Comparison of ENCODE assay signal across 8 mouse cellular contexts in the genomic region with DNA sequence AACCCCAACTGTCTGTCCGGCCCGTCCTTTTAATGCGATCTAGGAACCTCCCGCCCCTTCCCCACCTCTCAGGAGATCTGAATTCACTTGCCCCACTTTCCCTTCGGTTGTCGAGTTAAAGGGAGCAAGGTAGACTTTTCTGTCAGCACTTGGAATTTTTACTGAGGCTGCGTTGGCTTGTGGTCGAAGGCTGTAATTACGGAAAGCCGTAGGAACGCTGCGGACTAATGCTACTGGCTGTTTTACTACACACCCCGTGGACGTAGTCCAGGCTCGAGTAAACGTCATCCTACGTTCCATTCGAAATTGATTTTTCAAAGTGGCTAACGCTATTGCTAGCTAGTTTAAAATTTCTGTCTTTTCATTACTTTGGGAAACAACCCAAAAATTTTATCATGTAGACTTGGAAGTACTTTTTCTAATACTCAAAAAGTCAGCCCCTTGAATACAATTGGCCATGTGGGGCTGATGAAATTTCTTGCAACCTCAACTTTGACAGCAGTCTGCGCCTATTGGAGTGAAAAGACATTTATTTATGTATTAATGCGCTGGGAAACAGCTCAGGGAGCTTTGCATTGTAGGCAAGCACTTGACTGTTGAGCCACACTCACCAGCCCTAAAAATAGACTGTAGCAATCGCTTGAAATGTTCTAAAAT. TPM values are rescaled to one million over a fixed set of nuclear protein-coding genes. Genes with fewer than 3 reads are reported as not detected.
DNase-seq lines count a peak whose midpoint lies in the region; ATAC-seq lines count a peak whose summit lies in the region.

No protein-coding gene starts in this region.

- peak; percentile 40 for DNase-seq in thymus, postnatal 0 days (ENCODE audit: low spot score)
- no peak for DNase-seq in thymus, postnatal 36 days
- DNase-seq in cerebellum, adult 9-10 months = peak; percentile 55
- DNase-seq in forelimb bud, embryonic 11.5 days (ENCODE audit: low read depth, low spot score) = peak; percentile 77
- DNase-seq in hindbrain, embryonic 10.5 days (ENCODE audit: low spot score) = peak; percentile 48
- DNase-seq in layer of hippocampus, adult 8-10 months (ENCODE audit: low spot score in 2 of 2) = peak; percentile 38 to 39
- peak; percentile 1 for DNase-seq in ovary, postnatal 10 days (ENCODE audit: low spot score)

- peak overlapping the region; percentile 93 for H3K4me3 ChIP-seq in hindbrain, embryonic 10.5 days
- H3K4me3 ChIP-seq in lung, embryonic 16.5 days (ENCODE audit: low read length) = peak overlapping the region; percentile 93

- H3K9me3 ChIP-seq in hindbrain, embryonic 10.5 days = no peaks in the 10 kb centered on the region
- no peaks in the 10 kb centered on the region for H3K9me3 ChIP-seq in lung, embryonic 16.5 days (ENCODE audit: control insufficient read depth, low read length)

- peak overlapping the region; percentile 92 for H3K27ac ChIP-seq in hindbrain, embryonic 10.5 days
- H3K27ac ChIP-seq in lung, embryonic 16.5 days (ENCODE audit: low read length) = peak overlapping the region; percentile 91

- peak overlapping the region; percentile 79 for H3K4me2 ChIP-seq in lung, embryonic 16.5 days (ENCODE audit: low read depth, low read length)

- H3K9ac ChIP-seq in lung, embryonic 16.5 days (ENCODE audit: low read length) = peak overlapping the region; percentile 94

- no peaks in the 10 kb centered on the region for H3K27me3 ChIP-seq in hindbrain, embryonic 10.5 days (ENCODE audit: insufficient read depth, poor library complexity, severe bottlenecking)
- H3K27me3 ChIP-seq in lung, embryonic 16.5 days (ENCODE audit: control insufficient read depth, insufficient read depth, low read depth, low read length) = no peaks in the 10 kb centered on the region

- peak; percentile 48 for ATAC-seq in lung, embryonic 16.5 days (ENCODE audit: low read depth)

- WGBS in hindbrain, embryonic 10.5 days = 7% methylated on average over 22 of the region's 22 CpGs
- 2% methylated on average over 22 of the region's 22 CpGs for WGBS in lung, embryonic 16.5 days

- H3K4me1 ChIP-seq in hindbrain, embryonic 10.5 days (replicated peaks) = peaks cover 28% of the 10 kb centered on the region
- peaks cover 16% of the 10 kb centered on the region for H3K4me1 ChIP-seq in lung, embryonic 16.5 days (replicated peaks; ENCODE audit: control insufficient read depth, insufficient read depth, low read length)

- H3K36me3 ChIP-seq in hindbrain, embryonic 10.5 days = peaks cover 25% of the 10 kb centered on the region
- no peaks in the 10 kb centered on the region for H3K36me3 ChIP-seq in lung, embryonic 16.5 days (ENCODE audit: control insufficient read depth, insufficient read depth, low read length)

RNA-seq across cellular contexts. Expression of a gene that starts 0.8 kb away (rescaled TPM):
- polyA plus RNA-seq in thymus, postnatal 0 days (2015; fragmentation: Nextera tagmentation; extraction: Ambion mirVana) = 89.9 and 99.2 TPM in 2 replicates
- 112 and 150 TPM in 2 replicates for polyA plus RNA-seq in hindbrain, embryonic 10.5 days (2016; fragmentation: Nextera tagmentation; extraction: Ambion mirVana)
- total RNA-seq in layer of hippocampus, adult 8-10 months (2022) = 10 to 100 TPM; 66.7 to 76.4 (median 71.5) TPM
- polyA plus RNA-seq in lung, embryonic 16.5 days (2015; fragmentation: Nextera tagmentation; extraction: Ambion mirVana) = 112 and 123 TPM in 2 replicates

RNA-seq across cellular contexts. Expression of a gene that starts 31.7 kb away (rescaled TPM):
- 23.9 and 25.4 TPM in 2 replicates for polyA plus RNA-seq in thymus, postnatal 0 days (2015; fragmentation: Nextera tagmentation; extraction: Ambion mirVana)
- 31.6 and 34.3 TPM in 2 replicates for polyA plus RNA-seq in hindbrain, embryonic 10.5 days (2016; fragmentation: Nextera tagmentation; extraction: Ambion mirVana)
- total RNA-seq in layer of hippocampus, adult 8-10 months (2022) = 10 to 100 TPM; 65.4 to 75.8 (median 72.2) TPM
- 28.8 and 30.5 TPM in 2 replicates for polyA plus RNA-seq in lung, embryonic 16.5 days (2015; fragmentation: Nextera tagmentation; extraction: Ambion mirVana)

RNA-seq across cellular contexts. Expression of a gene that starts 34.5 kb away (rescaled TPM):
- polyA plus RNA-seq in thymus, postnatal 0 days (2015; fragmentation: Nextera tagmentation; extraction: Ambion mirVana) = 28.7 and 31.3 TPM in 2 replicates
- 21.1 and 25.7 TPM in 2 replicates for polyA plus RNA-seq in hindbrain, embryonic 10.5 days (2016; fragmentation: Nextera tagmentation; extraction: Ambion mirVana)
- total RNA-seq in layer of hippocampus, adult 8-10 months (2022) = 10 to 100 TPM; 34.1 to 35.7 (median 35.0) TPM
- 26.4 and 27.3 TPM in 2 replicates for polyA plus RNA-seq in lung, embryonic 16.5 days (2015; fragmentation: Nextera tagmentation; extraction: Ambion mirVana)

Comparison
In these comparisons a context has a peak if more than half of its experiments do, and no peak if none do; other contexts are left out.
1. DNase-seq: peak in thymus, postnatal 0 days (single experiment), cerebellum, adult 9-10 months (single experiment), forelimb bud, embryonic 11.5 days (single experiment), hindbrain, embryonic 10.5 days (single experiment), layer of hippocampus, adult 8-10 months (2 of 2) and ovary, postnatal 10 days (single experiment); none in thymus, postnatal 36 days (0 of 2).